Mouse (Mus musculus) left cerebral cortex, postnatal 4 days (tissue): Measurements from ENCODE around the gene Cdc42ep1. TPM values are rescaled to one million over a fixed set of nuclear protein-coding genes. Genes with fewer than 3 reads are reported as not detected.

Experiments used
- DNase-seq: peaks from one replicate; pipeline ENCODE4 v3.0.0-alpha.2; 2022
- intact Hi-C: fragments of 180-260 bp; cut with DNase I; formaldehyde crosslinking; loops from one replicate; pipeline ENCODE4 v1.15.1; 2025
- total RNA-seq, 2 experiments: library from RNA; stranded (reverse); gene quantifications; 2 replicates each; pipeline ENCODE4 v1.2.3; 2021

Gene Cdc42ep1
- 1 to 10 TPM; 8.3 to 9.1 TPM for total RNA-seq

DNA sequence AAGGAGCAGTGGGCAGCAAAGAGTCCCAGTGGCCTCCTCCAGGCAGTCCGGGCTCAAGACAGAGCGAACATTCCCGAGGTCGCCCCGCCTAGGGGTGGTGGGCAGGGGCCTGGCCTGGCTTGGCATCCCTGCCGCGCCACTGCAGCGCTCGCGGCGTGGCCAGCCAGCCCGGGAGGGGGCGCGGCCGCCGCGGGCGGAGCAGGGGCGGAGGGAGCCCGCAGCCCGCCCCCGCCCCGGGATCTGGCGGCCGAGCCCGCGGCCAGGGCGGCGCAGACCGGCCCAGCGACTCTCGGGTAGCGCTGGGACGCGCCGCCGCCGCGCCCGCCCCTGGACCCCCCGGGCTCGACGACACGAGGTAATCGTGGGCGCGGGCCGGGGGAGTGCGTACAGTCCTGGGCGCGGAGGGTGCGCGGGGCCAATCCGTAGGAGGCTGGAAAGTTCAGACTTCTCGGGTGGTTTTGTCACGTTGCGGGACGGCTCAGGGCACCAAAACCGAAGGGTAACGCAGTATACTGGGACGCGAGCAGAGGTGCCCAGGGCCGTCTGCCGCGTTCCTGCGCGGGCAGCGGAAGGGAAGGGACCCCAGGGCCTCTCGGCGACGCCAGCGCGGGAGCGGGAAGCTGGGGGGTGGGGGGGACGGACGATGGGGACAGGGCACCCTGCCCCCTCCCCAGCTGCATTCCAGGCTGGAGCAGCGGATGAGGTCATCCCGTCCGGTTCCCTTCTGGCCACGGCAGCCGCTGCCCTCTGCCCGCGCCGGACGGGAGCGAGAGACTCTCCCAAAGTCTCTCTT is at the start of gene Cdc42ep1:
Gene Cdc42ep1, plus strand, starts transcription at position 254 of the 793 bp plus-strand sequence.
- intact Hi-C loops = no loop called here
- DNase-seq = peak; percentile 45

DNA sequence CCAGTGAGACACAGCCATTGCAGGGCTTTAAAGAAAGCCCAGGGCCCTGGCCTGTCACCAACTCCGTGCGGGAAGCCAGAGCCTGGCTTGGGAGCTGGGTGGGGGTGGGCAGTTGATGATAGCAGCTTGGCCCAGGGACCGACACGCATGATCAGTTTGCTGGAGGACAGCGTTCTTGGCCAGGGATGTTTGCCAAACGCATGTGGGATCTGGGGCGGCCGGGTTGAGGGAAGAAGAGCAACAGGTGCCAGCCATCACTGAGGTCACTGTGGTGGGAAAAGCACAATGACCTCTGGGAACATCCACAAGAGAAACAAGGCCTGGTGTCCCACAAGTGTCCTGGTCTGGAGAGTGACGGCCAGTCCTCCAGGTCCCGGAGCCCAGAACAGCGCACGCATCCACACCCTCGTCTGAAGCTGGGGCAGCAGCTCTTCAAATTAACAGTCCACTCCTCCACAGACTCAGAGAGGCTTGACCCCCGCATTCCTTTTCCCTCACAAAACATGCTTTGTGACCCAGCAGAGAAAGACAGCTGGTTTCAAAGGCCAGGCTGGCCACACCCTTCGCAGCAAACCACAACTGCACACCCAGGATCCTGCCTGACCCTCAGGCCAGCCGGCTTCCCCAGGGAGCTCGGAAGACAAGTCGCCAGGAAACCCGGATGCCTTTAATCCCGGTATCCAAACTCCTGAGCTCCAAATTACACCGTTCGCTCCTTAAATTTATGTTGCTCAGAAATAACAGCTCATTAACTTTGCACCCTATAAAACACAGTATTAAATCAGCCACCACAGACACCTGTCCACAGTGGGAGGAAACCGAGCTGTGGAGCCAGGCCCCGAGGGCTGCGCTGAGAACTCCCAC is 46.0 kb upstream of the Cdc42ep1 start:
- intact Hi-C loops = no loop called here
- peak; percentile 93 for DNase-seq

GRCm38 (mm10) chr15:78797060-78797329 is 45.4 kb upstream of the Cdc42ep1 start:
- no peak for DNase-seq
- intact Hi-C loops = no loop called here

DNA sequence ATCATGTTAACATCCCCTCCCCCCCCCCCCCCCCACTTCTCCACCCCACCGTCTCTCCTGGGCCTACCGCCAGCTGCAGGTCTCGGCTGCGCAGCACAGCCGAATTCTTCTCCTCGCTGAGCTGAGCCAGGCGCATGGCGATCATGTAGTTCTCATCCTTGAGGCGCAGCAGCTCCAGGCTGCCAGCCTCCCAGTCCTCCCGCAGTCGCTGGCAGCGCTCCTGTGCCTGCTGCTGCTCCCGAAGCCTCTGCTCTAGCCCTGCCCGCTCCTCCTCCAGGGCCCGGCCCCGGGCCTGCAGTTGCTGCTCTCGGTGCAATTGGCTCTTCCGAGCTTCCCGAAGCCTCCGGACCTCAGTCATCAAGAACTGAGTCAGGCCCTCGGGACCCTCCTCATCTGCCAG is 43.4 kb upstream of the Cdc42ep1 start:
- peak; percentile 82 for DNase-seq
- intact Hi-C loops = no loop called here

DNA sequence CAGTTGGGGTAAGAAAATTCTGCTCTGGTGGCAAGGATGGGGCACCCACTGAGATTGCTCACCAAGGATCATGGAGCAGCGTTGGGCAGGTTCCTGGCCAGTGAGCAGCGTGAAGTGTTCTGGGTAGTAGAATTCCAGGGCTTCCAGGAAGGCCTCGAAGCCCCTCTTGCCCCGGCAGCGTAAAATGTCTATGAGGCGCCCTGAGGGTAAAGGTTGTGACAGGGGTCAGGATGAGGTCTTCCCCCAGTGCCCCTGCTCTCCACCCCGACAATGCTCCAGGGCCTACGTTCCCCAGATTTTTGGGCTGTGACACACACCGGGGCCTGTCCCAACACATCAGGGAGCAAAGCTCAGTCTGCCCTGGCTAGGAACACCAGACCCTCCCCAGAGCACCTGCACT is 40.9 kb upstream of the Cdc42ep1 start:
- intact Hi-C loops = no loop called here
- no peak for DNase-seq

DNA sequence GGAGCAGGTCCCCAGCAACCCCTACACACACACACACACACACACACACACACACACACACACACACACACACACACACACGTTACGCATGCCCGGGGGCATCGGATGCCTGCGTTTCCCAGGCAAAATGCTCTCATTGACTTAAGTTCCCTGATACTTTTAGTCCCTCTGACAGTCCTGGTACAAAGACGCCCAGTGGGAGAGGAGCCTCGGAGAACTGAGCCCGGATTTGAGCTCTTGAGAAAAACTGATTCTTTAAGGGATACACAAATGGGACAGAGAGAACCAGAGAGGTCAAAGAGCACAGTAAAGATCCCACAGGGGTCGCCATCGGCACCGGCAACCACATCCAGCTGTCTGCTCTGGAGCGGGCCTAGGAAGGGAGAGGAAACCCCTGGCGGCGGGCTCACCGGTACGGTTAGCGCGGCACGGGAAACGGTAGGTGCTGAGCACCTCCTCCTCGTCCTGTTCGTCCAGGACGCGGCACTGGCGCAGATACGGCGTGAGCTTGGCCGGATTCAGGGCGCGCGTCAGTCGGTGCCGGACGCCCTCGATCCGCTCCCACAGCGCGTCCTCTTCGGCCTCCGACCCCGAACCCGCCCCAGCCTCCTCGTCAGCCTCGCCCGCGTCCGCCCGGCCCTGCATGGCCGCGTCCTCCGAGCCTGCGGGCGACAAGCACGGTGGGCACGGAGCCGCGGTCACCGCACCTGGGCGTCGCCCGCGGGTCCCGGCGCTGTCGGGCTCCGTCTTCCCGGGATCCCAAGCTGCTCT is 40.3 kb upstream of the Cdc42ep1 start:
- DNase-seq = no peak
- intact Hi-C loops = no loop called here

DNA sequence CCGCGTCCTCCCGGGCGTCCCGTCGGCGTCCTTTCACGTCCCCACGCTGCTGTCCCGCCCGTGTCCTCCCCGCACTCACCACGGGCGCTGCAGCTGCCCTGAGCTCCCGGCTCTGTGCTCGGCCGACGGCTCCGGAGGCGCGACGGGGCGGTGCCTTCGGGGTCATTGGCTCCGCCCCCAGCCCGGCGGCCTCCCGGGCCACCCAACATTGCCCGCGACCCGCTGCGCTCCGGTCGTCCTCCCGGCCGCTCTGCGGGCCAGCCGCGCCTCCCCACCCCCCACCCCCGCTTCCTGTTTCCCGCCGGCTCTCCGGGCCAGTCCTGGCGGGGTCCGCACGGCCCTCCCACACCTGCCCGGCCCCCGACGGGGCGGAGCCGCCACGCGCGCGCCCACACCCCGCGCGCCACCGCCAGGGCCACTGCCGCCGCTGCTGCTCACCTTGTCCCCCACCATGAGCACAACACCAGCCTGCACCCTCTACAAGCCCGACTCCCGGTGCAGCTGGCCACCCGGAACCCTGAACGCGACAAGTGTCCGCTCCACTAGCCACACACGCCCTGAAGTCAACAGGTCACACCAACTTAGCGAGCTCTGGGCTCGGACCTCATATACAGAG is 39.5 kb upstream of the Cdc42ep1 start, which contains the start of gene Card10:
Gene Card10, minus strand, starts transcription at position 267 of the 616 bp plus-strand sequence.
- intact Hi-C loops = no loop called here
- DNase-seq = no peak

- peak; percentile 53 for DNase-seq
- intact Hi-C loops = no loop called here
Observed at GRCm38 (mm10) chr15:78803499-78803900, 38.9 kb upstream of the Cdc42ep1 start.

- intact Hi-C loops = no loop called here
- DNase-seq = no peak
Observed at GRCm38 (mm10) chr15:78804326-78804725, 38.1 kb upstream of the Cdc42ep1 start.

DNA sequence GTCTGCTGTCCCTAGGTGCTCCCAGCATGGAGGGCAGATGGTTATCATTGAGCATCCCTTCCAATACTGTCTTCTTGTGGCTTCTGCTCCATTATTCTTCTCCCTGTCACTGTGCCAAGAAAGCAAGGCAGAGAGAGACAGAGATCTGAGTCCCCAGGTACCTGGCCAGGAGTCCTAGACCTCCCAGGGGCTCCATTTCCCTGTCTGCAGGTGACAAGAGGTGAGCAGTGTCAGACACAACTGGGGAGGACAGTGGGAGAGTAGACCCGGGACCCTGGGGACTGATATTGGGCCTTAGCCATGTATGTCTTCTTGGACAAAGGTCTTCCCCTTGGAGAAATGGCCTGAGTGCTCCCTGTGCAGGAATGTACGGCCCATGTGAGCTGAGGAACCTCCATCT is 37.1 kb upstream of the Cdc42ep1 start:
- DNase-seq = no peak
- intact Hi-C loops = no loop called here

DNA sequence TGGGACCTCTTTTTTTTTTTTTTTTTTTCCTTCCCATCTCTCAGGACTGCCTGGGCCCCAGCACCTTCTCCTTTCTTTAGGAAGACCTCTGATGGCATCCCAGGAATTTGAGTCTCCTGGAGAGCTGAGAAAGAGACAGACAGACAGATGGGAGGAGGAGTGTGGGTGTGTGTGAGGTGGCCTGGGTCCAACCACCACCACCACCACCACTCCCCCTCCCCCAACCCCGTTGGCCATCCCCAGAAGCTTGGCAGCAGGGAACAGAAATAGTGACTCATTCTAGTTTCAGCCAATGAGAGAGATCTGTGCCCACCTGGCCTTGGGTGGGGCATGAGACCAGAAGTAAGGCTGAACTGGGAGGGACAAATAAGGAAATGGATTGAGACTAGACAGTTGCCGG is 35.8 kb upstream of the Cdc42ep1 start:
- no peak for DNase-seq
- intact Hi-C loops = no loop called here

GRCm38 (mm10) chr15:78807141-78807540 is 35.3 kb upstream of the Cdc42ep1 start:
- intact Hi-C loops = no loop called here
- no peak for DNase-seq

GRCm38 (mm10) chr15:78808980-78809379 is 33.4 kb upstream of the Cdc42ep1 start:
- no peak for DNase-seq
- intact Hi-C loops = no loop called here

DNA sequence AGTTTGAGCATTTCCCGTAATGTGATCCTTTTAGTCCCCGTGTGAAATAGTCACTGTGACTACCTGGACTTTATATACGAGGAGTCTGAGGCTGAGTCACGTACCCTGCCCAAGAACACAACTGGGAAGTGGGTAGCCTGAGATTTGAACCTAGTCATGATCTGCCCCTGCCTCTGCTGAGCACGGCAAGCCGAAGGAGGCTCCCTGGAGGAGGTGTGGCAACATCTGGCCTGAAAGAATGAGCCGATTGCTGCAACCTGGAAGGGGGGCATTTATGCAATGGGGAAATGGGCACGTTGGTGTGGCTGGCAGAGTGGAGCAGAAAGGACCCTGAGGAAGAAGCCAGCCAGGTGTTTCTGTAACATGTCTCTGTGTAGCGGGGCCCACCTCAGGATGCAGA is 32.7 kb upstream of the Cdc42ep1 start:
- no peak for DNase-seq
- intact Hi-C loops = no loop called here

DNA sequence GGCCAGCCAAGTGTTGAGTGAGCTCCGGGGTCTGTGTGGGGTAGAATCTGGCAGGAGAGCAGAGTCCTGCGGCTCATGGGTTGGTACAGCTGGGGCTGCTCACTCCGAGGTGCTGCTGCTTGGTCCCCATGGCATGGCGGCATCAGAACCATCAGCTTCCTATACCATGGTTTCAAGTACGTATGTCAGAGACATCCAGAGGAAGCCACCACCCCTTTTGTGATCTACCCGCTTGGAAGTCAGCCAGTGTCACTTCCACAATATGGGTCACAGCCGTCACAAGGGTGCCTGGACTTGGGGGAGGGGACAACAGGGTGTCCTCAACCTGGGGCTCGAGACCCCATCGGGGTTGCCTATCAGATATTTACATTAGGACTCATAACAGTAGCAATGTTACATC is 32.3 kb upstream of the Cdc42ep1 start:
- intact Hi-C loops = no loop called here
- DNase-seq = no peak

DNA sequence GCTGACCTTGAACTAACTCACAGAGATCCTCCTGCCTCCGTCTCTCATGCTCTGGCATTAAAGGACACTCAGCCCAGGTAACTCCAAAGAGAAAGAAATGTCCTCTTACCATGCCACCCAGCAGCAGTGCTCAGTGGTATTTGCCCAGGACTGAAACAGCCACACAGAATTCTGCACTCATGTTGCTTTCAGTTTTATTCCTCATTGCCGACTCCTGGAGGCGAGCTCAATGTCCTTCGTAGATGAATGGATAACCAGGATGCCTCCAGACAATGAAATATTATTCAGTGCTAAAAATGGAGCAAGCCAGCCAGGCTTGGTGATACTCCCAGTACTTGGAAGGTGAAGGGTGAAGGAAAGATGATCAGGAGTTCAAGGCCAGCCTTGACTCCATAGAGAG is 28.8 kb upstream of the Cdc42ep1 start:
- intact Hi-C loops = no loop called here
- no peak for DNase-seq

DNA sequence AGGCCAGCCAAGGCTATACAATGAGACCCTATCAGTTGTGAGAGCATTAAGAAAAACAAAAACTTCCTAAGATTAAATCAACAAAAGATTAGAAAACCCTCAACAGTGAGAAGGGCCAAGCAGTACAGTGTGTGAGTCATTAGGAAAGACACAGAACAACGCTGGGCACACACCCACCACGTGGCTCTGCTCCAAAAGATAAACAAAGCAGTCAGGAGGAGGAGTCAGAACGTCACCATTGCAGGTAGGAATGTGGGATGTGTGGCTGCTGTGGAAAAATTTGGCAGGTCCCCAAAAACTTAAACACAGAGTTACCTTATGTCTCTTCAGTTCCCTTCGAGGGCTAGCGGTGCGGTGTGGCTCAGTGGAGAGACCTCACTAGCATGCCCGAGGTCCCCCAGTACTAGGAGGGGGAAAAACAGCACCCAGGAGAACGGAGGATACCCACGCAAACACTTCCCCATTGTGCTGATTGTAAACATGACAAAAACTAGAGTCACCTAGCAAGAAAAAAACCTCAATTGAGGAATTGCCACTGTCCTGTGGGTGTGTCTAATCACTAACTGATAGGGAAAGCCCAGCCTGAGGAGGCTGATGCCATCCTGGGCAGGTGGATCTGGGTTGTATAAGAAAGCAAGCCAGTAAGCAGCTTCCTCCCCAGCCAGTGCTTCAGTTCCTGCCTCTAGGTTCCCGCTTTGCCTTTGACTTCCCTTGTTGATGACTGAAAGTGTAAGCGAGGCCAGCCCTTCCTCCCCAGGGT is 26.9 kb upstream of the Cdc42ep1 start:
- intact Hi-C loops = no loop called here
- DNase-seq = no peak

GRCm38 (mm10) chr15:78816074-78816391 is 26.4 kb upstream of the Cdc42ep1 start:
- intact Hi-C loops = no loop called here

DNA sequence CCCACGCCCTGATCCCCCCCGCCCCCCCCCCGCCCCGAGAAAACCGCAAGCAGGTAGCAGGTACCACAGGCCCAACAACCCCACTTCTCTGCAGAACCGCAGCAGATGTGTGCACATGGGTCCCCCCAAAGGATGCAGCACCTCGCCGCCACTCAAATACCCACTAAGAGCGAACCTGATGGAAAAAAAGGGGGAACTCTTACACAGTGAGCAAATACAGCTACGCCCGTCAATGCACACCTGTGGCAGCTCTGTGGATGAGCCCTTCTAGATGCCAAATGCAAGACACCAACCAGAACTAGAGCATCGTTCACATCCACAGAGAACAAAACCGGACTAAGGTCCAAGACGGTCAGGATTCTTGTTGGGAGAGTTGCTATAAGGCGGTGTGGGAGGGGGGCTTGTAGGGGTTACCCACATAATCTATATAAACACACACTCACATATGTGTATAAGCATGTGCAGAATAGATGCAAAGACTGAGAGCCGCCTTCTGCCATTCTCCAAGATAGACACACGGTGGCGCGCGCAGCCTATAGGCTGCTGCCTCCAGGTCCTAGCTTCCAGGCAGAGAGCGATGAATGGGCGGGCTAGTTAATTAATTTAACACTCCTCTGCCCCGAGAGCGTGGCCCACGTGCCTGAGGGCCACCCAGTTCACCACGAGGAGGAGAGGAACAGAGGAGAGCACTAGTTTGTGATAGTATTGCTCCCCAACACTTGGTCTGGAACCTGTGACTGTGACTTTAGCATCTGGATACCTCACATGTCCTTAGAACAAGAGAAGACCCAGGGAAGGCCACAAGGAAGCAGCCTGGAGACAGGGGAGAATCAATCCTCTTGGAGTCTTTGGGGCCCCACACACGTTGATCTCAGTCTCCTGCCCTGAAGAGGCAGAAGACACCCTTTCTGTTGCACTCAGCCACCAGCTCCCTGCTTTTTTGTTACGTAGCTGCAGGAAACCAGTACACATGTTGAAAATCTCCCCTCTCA is 15.9 kb upstream of the Cdc42ep1 start:
- peak; percentile 81 for DNase-seq
- intact Hi-C loops = no loop called here

More at GRCm38 (mm10) chr15:78816074-78816391, 26.4 kb upstream of the Cdc42ep1 start:
- DNase-seq = no peak
